Mouse (Mus musculus) gastrocnemius, postnatal 14 days (tissue): ENCODE results near the gene Mthfd1. TPM values are rescaled to one million over a fixed set of nuclear protein-coding genes. Genes with fewer than 3 reads are reported as not detected.

Experiments used
- DNase-seq: peaks from one replicate; pipeline ENCODE4 v3.0.0; 2021; ENCODE audit warnings: mixed read lengths
- intact Hi-C: fragments of 180-260 bp; cut with DNase I; formaldehyde crosslinking; loops from one replicate; pipeline ENCODE4 v1.15.1; 2025; ENCODE audit warnings: low total_unique reads
- total RNA-seq, 2 experiments: library from RNA; stranded (reverse); gene quantifications; 2 replicates each; pipeline ENCODE4 v1.2.3; 2021

Gene Mthfd1
- total RNA-seq, 2 experiments from 2014 or later = 31.4 to 40.6 TPM

- intact Hi-C loops = loop anchor here (10.0 kb wide), 1 partner anchor 185 kb away; no protein-coding TSS in a partner anchor
- no peak for DNase-seq
Observed at GRCm38 (mm10) chr12:76290271-76290670, 35.2 kb downstream of the Mthfd1 start.

- intact Hi-C loops = loop anchor here (10.0 kb wide), 1 partner anchor 182 kb away; no protein-coding TSS in a partner anchor
- peak; percentile 63 for DNase-seq
Observed at GRCm38 (mm10) chr12:76293192-76293591, 38.1 kb downstream of the Mthfd1 start.

GRCm38 (mm10) chr12:76297830-76298229 lies 42.7 kb downstream of the Mthfd1 start:
- intact Hi-C loops = loop anchor here (10.0 kb wide), 1 partner anchor 177 kb away; no protein-coding TSS in a partner anchor
- no peak for DNase-seq

- intact Hi-C loops = loop anchor here (10.0 kb wide), 1 partner anchor 175 kb away; no protein-coding TSS in a partner anchor
- DNase-seq = no peak
Observed at GRCm38 (mm10) chr12:76299361-76299906, 44.3 kb downstream of the Mthfd1 start.

- DNase-seq = no peak
- intact Hi-C loops = no loop called here
Observed at GRCm38 (mm10) chr12:76300367-76300766, 45.3 kb downstream of the Mthfd1 start.

- DNase-seq = no peak
Observed at GRCm38 (mm10) chr12:76303474-76303873, 48.4 kb downstream of the Mthfd1 start.

GRCm38 (mm10) chr12:76304199-76304598 lies 49.1 kb downstream of the Mthfd1 start:
- no peak for DNase-seq
- intact Hi-C loops = no loop called here

More at GRCm38 (mm10) chr12:76303474-76303873, 48.4 kb downstream of the Mthfd1 start:
- intact Hi-C loops = no loop called here

GRCm38 (mm10) chr12:76305107-76305506 lies 50.0 kb downstream of the Mthfd1 start:
- intact Hi-C loops = no loop called here
- no peak for DNase-seq

- intact Hi-C loops = no loop called here
- DNase-seq = no peak
Observed at GRCm38 (mm10) chr12:76306852-76307561, 51.9 kb downstream of the Mthfd1 start.

- no peak for DNase-seq
- intact Hi-C loops = no loop called here
Observed at GRCm38 (mm10) chr12:76307964-76308363, 52.9 kb downstream of the Mthfd1 start.

GRCm38 (mm10) chr12:76308436-76308835 lies 53.3 kb downstream of the Mthfd1 start:
- no peak for DNase-seq
- intact Hi-C loops = no loop called here

- DNase-seq = no peak
- intact Hi-C loops = no loop called here
Observed at GRCm38 (mm10) chr12:76310007-76310406, 54.9 kb downstream of the Mthfd1 start.

- intact Hi-C loops = no loop called here
- no peak for DNase-seq
Observed at GRCm38 (mm10) chr12:76310633-76311032, 55.5 kb downstream of the Mthfd1 start.

GRCm38 (mm10) chr12:76311227-76311626 lies 56.1 kb downstream of the Mthfd1 start:
- intact Hi-C loops = no loop called here
- no peak for DNase-seq

GRCm38 (mm10) chr12:76311951-76312350 lies 56.9 kb downstream of the Mthfd1 start:
- intact Hi-C loops = no loop called here
- no peak for DNase-seq

GRCm38 (mm10) chr12:76318282-76319212 lies 63.4 kb downstream of the Mthfd1 start:
- intact Hi-C loops = no loop called here
- no peak for DNase-seq

- intact Hi-C loops = no loop called here
- DNase-seq = peak; percentile 43
Observed at GRCm38 (mm10) chr12:76324679-76325431, 69.8 kb downstream of the Mthfd1 start, which contains the start of gene Akap5. Gene Akap5, plus strand, starts transcription at chr12:76324891.

- intact Hi-C loops = no loop called here
- DNase-seq = no peak
Observed at GRCm38 (mm10) chr12:76326437-76327220, 71.5 kb downstream of the Mthfd1 start.
